Mouse (Mus musculus): ENCODE measurements at regions not wholly inside any gene's neighbourhood (a gene's known extent, or its start where the extent isn't known, plus 50 kb on each side); places are given as distances from the start of the nearest gene placed in this dataset.
A peak's percentile ranks its signal among the peaks of the same experiment; 100 is the strongest.

- DNase-seq = no peak
Observed at GRCm38 (mm10) chrX:156598070-156598469, 817.0 kb downstream of the Phex start.

- DNase-seq = peak; percentile 65
Observed at GRCm38 (mm10) chrX:156594735-156595134, 820.4 kb downstream of the Phex start.

Measured in heart, adult 11 months (tissue).